Mouse (Mus musculus) testis, adult 2 months (tissue): ENCODE measurements around the gene Sumf2.

Experiments
- CTCF ChIP-seq: fragments of 200-500 bp; IDR thresholded peaks from 2 replicates; pipeline ENCODE4 v1.5.1; 2012; ENCODE audit warnings: low read depth, mild to moderate bottlenecking, inconsistent platforms, low read length, moderate library complexity; ENCODE audit not compliant: control insufficient read depth, insufficient read depth, insufficient replicate concordance
- POLR2A ChIP-seq: fragments of 200-500 bp; IDR thresholded peaks from 2 replicates; pipeline ENCODE4 v1.6.1; 2012; ENCODE audit warnings: low read depth, mild to moderate bottlenecking, inconsistent platforms, low read length, moderate library complexity; ENCODE audit not compliant: control insufficient read depth

DNA sequence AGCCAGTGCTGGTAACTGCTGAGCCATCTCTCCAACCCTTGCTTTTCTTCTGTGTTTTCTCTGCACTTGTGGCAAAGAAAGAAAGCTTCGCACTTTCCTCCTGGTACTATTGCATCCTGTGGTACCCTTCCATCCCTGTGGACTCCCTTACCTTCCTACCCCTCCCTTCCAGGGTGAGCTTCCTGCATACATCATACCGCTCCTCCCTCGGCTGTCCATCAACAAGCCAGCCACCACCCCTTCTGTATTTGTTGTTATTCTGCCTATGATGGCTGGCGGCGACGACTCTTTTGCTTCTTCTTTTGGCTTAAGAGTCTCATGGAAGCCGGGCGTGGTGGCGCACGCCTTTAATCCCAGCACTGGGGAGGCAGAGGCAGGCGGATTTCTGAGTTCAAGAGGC, 28.3 kb downstream of the Sumf2 start:
- TF ChIP-seq CTCF = no peak
- no peak for TF ChIP-seq POLR2A
